Mouse (Mus musculus): ENCODE measurements around the gene Actl11. TPM values are rescaled to one million over a fixed set of nuclear protein-coding genes. Genes with fewer than 3 reads are reported as not detected.

Actl11 gene
- not detected in 2 replicates for polyA plus RNA-seq (2015; fragmentation: Nextera tagmentation; extraction: Ambion mirVana)

GRCm38 (mm10) chr9:107928169-107928568 is at the start of gene Actl11:
Gene Actl11, plus strand, starts transcription at chr9:107928469.
- Histone ChIP-seq H3K4me2 (no peak within 1 kb of the TSS), H3K27me3 (no peaks in the 10 kb centered on the region), H3K27ac (no peak within 1 kb of the TSS), H3K4me3 (replicated peaks) (no peak within 1 kb of the TSS), H3K36me3 (no peaks in the 10 kb centered on the region), H3K9me3 (replicated peaks) (no peaks in the 10 kb centered on the region), H3K4me1 (0 out of 2 replicates have a peak, but pooled peaks cover 4% of the 10 kb centered on the region), H3K9ac (no peak within 1 kb of the TSS)
- no peak for ATAC-seq (replicated peaks; ENCODE audit: low FRiP score)
- 74% methylated on average over 3 of the region's 3 CpGs for WGBS

DNA sequence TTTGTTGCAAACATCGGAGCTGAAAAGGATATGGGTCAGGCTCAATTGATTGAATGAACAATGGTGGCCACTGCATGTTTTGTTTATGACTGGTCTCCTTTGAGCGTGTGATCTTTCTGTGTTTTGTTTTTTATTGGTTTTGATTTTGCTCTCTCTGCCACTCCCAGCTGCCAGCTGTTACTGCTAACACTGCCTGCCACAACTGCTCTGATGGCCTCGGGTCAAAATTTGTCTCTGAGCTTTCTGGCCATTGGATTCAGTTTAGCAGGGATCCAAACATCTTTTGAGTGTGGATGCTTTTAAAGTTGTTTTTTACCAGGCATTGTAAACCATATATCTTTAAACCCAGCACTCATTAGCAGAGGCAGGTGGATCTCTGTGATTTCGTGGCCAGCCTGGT is 47.9 kb upstream of the Actl11 start:
- H3K4me2 ChIP-seq, result no peak overlapping the region
- H3K36me3 ChIP-seq, result no peaks in the 10 kb centered on the region
- no peak for ATAC-seq (replicated peaks; ENCODE audit: low FRiP score)
- no peaks in the 10 kb centered on the region for H3K9me3 ChIP-seq (replicated peaks)
- peaks cover 20% of the 10 kb centered on the region; the same call in 1 of the 2 replicates for H3K27me3 ChIP-seq
- H3K9ac ChIP-seq, result no peak overlapping the region
- WGBS, result 74% methylated on average over 4 of the region's 4 CpGs
- no peak overlapping the region for H3K27ac ChIP-seq
- H3K4me1 ChIP-seq, result no peaks in the 10 kb centered on the region
- H3K4me3 ChIP-seq (replicated peaks), result no peak overlapping the region

DNA sequence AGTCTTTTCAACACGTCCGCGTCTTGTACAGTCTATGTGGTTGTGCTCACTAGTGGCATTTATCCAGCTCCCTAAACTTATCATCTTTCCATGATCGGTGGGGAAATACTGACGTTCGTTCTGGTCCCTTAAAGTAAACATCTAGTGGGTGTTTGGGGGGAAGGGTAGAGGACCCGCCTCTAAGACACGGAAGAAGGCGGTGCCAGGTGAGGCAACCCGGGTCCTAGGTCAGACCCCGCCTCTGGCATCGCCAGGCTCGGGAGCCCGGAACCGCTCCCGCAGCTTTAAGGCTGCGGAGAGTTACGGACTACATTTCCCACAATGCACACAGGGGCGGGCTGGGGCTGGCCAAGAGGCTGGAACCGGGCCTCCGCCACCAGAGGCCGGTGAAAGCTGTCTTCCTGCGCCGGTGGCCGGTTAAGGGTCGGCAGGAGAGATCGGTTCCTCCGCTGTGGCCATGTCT is 40.4 kb upstream of the Actl11 start, which contains the start of gene Mon1a:
Mon1a (plus strand) TSS at position 348 of the 463 bp plus-strand sequence.
- Histone ChIP-seq H3K4me2 (peak within 1 kb of the TSS; percentile 84), H3K27me3 (peaks cover 24% of the 10 kb centered on the region), H3K9me3 (replicated peaks) (no peaks in the 10 kb centered on the region), H3K27ac (peak within 1 kb of the TSS; percentile 45; the same call in 1 of the 2 replicates), H3K36me3 (no peaks in the 10 kb centered on the region), H3K4me1 (peaks cover 18% of the 10 kb centered on the region), H3K4me3 (replicated peaks) (peak within 1 kb of the TSS; percentile 76), H3K9ac (peak within 1 kb of the TSS; percentile 63)
- ATAC-seq (replicated peaks; ENCODE audit: low FRiP score), result peak; percentile 97
- WGBS, result under 1% methylated on average over 28 of the region's 28 CpGs

GRCm38 (mm10) chr9:107888267-107888850 is 39.9 kb upstream of the Actl11 start:
- H3K4me2 ChIP-seq, result peak overlapping the region; percentile 84
- peaks cover 24% of the 10 kb centered on the region for H3K27me3 ChIP-seq
- peak overlapping the region; percentile 45; the same call in 1 of the 2 replicates for H3K27ac ChIP-seq
- H3K36me3 ChIP-seq, result no peaks in the 10 kb centered on the region
- peak overlapping the region; percentile 63 for H3K9ac ChIP-seq
- H3K4me3 ChIP-seq (replicated peaks), result peak overlapping the region; percentile 76
- H3K4me1 ChIP-seq, result peaks cover 18% of the 10 kb centered on the region
- ATAC-seq (replicated peaks; ENCODE audit: low FRiP score), result peak; percentile 84
- 0% methylated on average over 18 of the region's 18 CpGs for WGBS
- no peaks in the 10 kb centered on the region for H3K9me3 ChIP-seq (replicated peaks)

DNA sequence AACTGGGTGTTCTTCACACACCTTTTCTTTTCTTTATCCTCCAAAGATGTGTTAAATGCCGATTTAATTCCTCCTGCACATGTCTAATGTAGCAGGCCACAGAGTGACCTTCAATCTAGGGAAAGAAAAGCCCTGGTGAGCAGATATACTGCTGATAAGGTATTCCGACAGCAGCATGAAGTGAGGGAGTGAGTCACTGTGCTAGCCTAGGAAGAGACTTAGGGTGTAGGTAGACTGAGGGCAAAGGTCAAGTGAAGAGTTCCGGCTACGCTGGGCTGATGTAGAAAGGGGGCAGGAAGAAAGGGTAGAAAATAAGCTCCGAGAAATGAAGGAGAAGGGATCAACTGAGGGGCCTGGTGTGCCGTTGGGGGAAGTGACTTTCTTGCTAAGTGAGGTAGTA is 38.0 kb upstream of the Actl11 start:
- H3K27ac ChIP-seq, result no peak overlapping the region
- H3K4me1 ChIP-seq, result peaks cover 18% of the 10 kb centered on the region
- H3K27me3 ChIP-seq, result peaks cover 15% of the 10 kb centered on the region
- H3K36me3 ChIP-seq, result no peaks in the 10 kb centered on the region
- WGBS, result 86% methylated on average over 6 of the region's 6 CpGs
- no peaks in the 10 kb centered on the region for H3K9me3 ChIP-seq (replicated peaks)
- no peak overlapping the region for H3K4me3 ChIP-seq (replicated peaks)
- H3K9ac ChIP-seq, result no peak overlapping the region
- no peak for ATAC-seq (replicated peaks; ENCODE audit: low FRiP score)
- no peak overlapping the region for H3K4me2 ChIP-seq

GRCm38 (mm10) chr9:107891023-107891422 is 37.2 kb upstream of the Actl11 start:
- no peak for ATAC-seq (replicated peaks; ENCODE audit: low FRiP score)
- H3K27me3 ChIP-seq, result peaks cover 10% of the 10 kb centered on the region
- 98% methylated on average over 1 of the region's 1 CpGs for WGBS

DNA sequence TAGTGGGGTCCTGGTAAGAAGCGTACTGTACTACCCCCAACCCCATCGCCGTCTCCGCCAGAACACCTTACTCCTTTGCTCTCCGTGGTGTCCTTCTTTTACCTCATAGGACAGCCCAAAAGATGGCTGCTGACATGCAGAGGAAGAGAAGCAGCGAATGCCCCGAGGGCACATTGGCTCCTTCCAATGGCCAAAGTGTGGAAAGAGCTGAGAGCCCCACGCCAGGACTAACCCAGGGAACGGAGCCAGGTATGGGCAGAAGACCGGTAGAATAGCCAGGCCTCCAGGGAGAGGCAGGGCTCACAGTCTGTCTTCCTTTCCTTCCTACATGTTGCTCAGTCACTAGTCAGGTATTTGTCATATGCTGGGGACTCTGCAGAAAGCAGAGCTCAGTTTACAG is 29.7 kb upstream of the Actl11 start:
- H3K36me3 ChIP-seq, result peaks cover 9% of the 10 kb centered on the region; the same call in 1 of the 2 replicates
- 90% methylated on average over 10 of the region's 10 CpGs for WGBS
- ATAC-seq (replicated peaks; ENCODE audit: low FRiP score), result no peak
- H3K4me2 ChIP-seq, result no peak overlapping the region
- peaks cover 26% of the 10 kb centered on the region for H3K27me3 ChIP-seq
- no peak overlapping the region for H3K4me3 ChIP-seq (replicated peaks)
- peaks cover 23% of the 10 kb centered on the region for H3K4me1 ChIP-seq
- no peak overlapping the region for H3K9ac ChIP-seq
- H3K27ac ChIP-seq, result no peak overlapping the region
- no peaks in the 10 kb centered on the region for H3K9me3 ChIP-seq (replicated peaks)

More at GRCm38 (mm10) chr9:107891023-107891422, 37.2 kb upstream of the Actl11 start:
- peaks cover 18% of the 10 kb centered on the region for H3K4me1 ChIP-seq
- H3K9ac ChIP-seq, result no peak overlapping the region
- no peaks in the 10 kb centered on the region for H3K9me3 ChIP-seq (replicated peaks)
- H3K4me2 ChIP-seq, result no peak overlapping the region
- no peak overlapping the region for H3K4me3 ChIP-seq (replicated peaks)
- H3K36me3 ChIP-seq, result no peaks in the 10 kb centered on the region
- H3K27ac ChIP-seq, result no peak overlapping the region

DNA sequence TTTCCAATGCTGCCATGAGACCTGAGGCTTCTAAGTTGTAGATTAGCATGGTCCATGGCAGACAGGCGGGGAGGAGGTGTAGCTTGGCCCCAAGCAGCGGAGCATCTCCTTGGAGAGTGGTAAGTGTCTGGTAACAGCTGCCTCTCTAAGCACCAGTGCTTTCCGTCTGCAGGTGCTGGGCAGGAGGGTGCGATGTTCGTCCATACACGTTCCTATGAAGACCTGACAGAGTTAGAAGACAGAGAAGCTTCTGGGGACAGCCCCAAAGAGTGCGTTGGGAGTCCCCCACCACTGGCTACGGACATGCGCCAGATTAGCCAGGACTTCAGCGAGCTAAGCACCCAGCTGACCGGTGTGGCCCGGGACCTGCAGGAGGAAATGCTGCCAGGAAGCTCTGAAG is 28.4 kb upstream of the Actl11 start:
- no peak overlapping the region for H3K4me3 ChIP-seq (replicated peaks)
- peaks cover 9% of the 10 kb centered on the region; the same call in 1 of the 2 replicates for H3K36me3 ChIP-seq
- no peaks in the 10 kb centered on the region for H3K9me3 ChIP-seq (replicated peaks)
- peaks cover 26% of the 10 kb centered on the region for H3K27me3 ChIP-seq
- H3K4me2 ChIP-seq, result no peak overlapping the region
- WGBS, result 71% methylated on average over 12 of the region's 12 CpGs
- no peak overlapping the region for H3K9ac ChIP-seq
- no peak for ATAC-seq (replicated peaks; ENCODE audit: low FRiP score)
- H3K27ac ChIP-seq, result no peak overlapping the region
- peaks cover 24% of the 10 kb centered on the region for H3K4me1 ChIP-seq

GRCm38 (mm10) chr9:107900840-107901626 is 27.2 kb upstream of the Actl11 start:
- Histone ChIP-seq H3K27me3 (peaks cover 26% of the 10 kb centered on the region), H3K27ac (peak overlapping the region; percentile 64; the same call in 1 of the 2 replicates), H3K4me1 (peaks cover 34% of the 10 kb centered on the region), H3K4me2 (peak overlapping the region; percentile 81), H3K9ac (peak overlapping the region; percentile 48), H3K4me3 (replicated peaks) (peak overlapping the region; percentile 44), H3K9me3 (replicated peaks) (no peaks in the 10 kb centered on the region), H3K36me3 (peaks cover 9% of the 10 kb centered on the region; the same call in 1 of the 2 replicates)
- ATAC-seq (replicated peaks; ENCODE audit: low FRiP score), result peak; percentile 57
- WGBS, result 5% methylated on average over 44 of the region's 44 CpGs

GRCm38 (mm10) chr9:107901627-107901914 is 26.7 kb upstream of the Actl11 start:
- Histone ChIP-seq H3K4me2 (peak overlapping the region; percentile 81), H3K27me3 (peaks cover 26% of the 10 kb centered on the region), H3K4me3 (replicated peaks) (peak overlapping the region; percentile 44), H3K36me3 (peaks cover 9% of the 10 kb centered on the region; the same call in 1 of the 2 replicates), H3K4me1 (peaks cover 40% of the 10 kb centered on the region), H3K9me3 (replicated peaks) (no peaks in the 10 kb centered on the region), H3K9ac (no peak overlapping the region), H3K27ac (no peak overlapping the region)
- no peak for ATAC-seq (replicated peaks; ENCODE audit: low FRiP score)
- 13% methylated on average over 17 of the region's 17 CpGs for WGBS

GRCm38 (mm10) chr9:107904726-107905125 is 23.5 kb upstream of the Actl11 start:
- no peak overlapping the region for H3K4me3 ChIP-seq (replicated peaks)
- ATAC-seq (replicated peaks; ENCODE audit: low FRiP score), result no peak
- H3K4me2 ChIP-seq, result no peak overlapping the region
- H3K9ac ChIP-seq, result no peak overlapping the region
- H3K4me1 ChIP-seq, result peaks cover 68% of the 10 kb centered on the region
- peaks cover 40% of the 10 kb centered on the region for H3K27me3 ChIP-seq
- peaks cover 9% of the 10 kb centered on the region; the same call in 1 of the 2 replicates for H3K36me3 ChIP-seq
- H3K27ac ChIP-seq, result no peak overlapping the region
- WGBS, result 5% methylated on average over 4 of the region's 4 CpGs
- no peaks in the 10 kb centered on the region for H3K9me3 ChIP-seq (replicated peaks)
